Mouse (Mus musculus): ENCODE data around the gene Fam185a.

DNA sequence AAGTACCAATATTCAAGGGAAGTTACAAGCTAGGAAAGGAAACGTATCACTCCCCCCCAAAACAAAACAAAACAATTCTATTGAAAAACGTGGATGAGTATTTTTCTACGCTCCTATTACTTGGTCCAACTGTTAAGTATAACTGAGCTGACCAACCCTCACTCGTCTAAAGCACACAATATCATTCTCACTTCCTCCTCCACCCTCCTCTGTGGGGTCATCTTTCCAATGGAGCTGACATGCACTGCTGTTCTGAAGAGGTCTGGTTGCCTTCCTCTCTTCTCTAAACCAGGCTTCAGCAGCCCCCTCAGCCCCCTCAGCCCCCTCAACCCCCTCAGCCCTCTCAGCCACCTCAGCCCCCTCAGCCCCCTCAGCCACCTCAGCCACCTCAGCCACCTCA, 85.0 kb downstream of the Fam185a start:
- TF ChIP-seq GATA1 (IDR thresholded peaks at IDR 0.05; ENCODE audit: borderline replicate concordance, low read length) (no peak), FLI1 (IDR thresholded peaks at IDR 0.05; ENCODE audit: low read length) (no peak)

All from megakaryocyte, embryonic 14.5 days (primary cell).